Comparison of ENCODE assay signal across 20 mouse cellular contexts in the genomic region with DNA sequence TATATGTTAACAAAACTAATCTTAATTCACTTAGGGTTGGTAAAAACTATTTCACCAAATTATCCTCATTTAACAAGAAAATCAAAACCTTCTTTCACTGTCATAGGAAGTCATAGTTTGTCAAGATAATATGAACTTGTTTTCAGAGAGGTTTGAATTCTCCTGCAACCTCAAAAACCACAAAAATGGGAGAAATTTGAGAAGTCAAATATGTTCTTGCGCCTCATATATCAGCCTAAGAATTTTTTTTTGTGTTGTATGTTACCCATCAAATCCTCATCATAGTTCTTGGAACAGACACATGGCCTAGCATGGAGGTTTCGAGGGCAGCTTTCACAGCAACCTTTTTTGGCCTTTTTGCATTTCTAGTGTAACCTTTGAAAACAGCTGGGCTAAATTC.
DNase-seq lines count a peak whose midpoint lies in the region; ATAC-seq and TF ChIP-seq lines count a peak whose summit lies in the region.
"Had no signal": no experiment of that assay in that cellular context is flagged by ENCODE, and none has a peak within 500 bp of the region (broad histone marks: within the 10 kb centered on the region; RNA-seq: fewer than 3 reads in every experiment).

No protein-coding gene starts in this region.

- WGBS in kidney, adult 2 months, result 92% methylated on average over 2 of the region's 2 CpGs

- TF ChIP-seq CTCF in kidney, adult 2 months (conservative IDR thresholded peaks at IDR 0.05; ENCODE audit: insufficient read depth, insufficient read length, low read depth, low read length), result no peak

- no peak overlapping the region for H3K27ac ChIP-seq in kidney, adult 2 months (ENCODE audit: insufficient read depth, low read depth, low read length)
- H3K27ac ChIP-seq: embryonic facial prominence, embryonic 12.5 days; forebrain, embryonic 12.5 days; hindbrain, embryonic 15.5 days had no signal

- no peak overlapping the region for H3K4me3 ChIP-seq in kidney, adult 2 months (ENCODE audit: insufficient read depth, low read depth, low read length)
- H3K4me3 ChIP-seq: embryonic facial prominence, embryonic 12.5 days; forebrain, embryonic 12.5 days; heart, embryonic 12.5 days; hindbrain, embryonic 15.5 days had no signal

- H3K4me1 ChIP-seq in kidney, adult 2 months (ENCODE audit: control insufficient read depth, insufficient read depth, low read length), result no peaks in the 10 kb centered on the region
- H3K4me1 ChIP-seq: heart, embryonic 12.5 days; hindbrain, embryonic 15.5 days had no signal

- no peak for ATAC-seq in cerebellum, adult (ENCODE audit: insufficient number of reproducible peaks, low FRiP score, low TSS enrichment)
- ATAC-seq: forebrain, embryonic 16.5 days had no signal

- no peaks in the 10 kb centered on the region for H3K36me3 ChIP-seq in kidney, adult 2 months (ENCODE audit: control insufficient read depth, insufficient read depth, low read length)
- H3K36me3 ChIP-seq: embryonic facial prominence, embryonic 12.5 days; forebrain, embryonic 12.5 days; heart, embryonic 12.5 days; hindbrain, embryonic 15.5 days had no signal

- TF ChIP-seq POLR2A in kidney, adult 2 months (IDR thresholded peaks at IDR 0.05; ENCODE audit: low read depth, low read length), result no peak

- no peaks in the 10 kb centered on the region for H3K27me3 ChIP-seq in kidney, adult 2 months (replicated peaks; ENCODE audit: control insufficient read depth, insufficient read depth, low read length)
- H3K27me3 ChIP-seq: embryonic facial prominence, embryonic 12.5 days; forebrain, embryonic 12.5 days; heart, embryonic 12.5 days; hindbrain, embryonic 15.5 days had no signal

- DNase-seq in kidney, adult 2 months, result peak; percentile 5
- no peak for DNase-seq in kidney, adult 8-10 months
- DNase-seq in 3T3-L1 (ENCODE audit: low read depth, low spot score) (peak; percentile 93), NIH3T3 (ENCODE audit: low read depth) (peak; percentile 86)
- DNase-seq in cerebellum, postnatal 25 days, result no peak
- no peak for DNase-seq in T-cell, adult 2 months (ENCODE audit: low spot score)
- DNase-seq: adrenal gland, adult 8-10 months; adrenal gland, postnatal 36 days; B cell, adult 2 months; cerebellum, adult 11 months; cerebellum, adult 8-10 months; cerebellum, postnatal 14 days; gastrocnemius, postnatal 14 days; heart, postnatal 36 days had no signal

Comparison
In these comparisons a context has a peak if more than half of its experiments do, and no peak if none do; other contexts are left out.
1. DNase-seq: peak in kidney, adult 2 months (single experiment), 3T3-L1 (single experiment) and NIH3T3 (single experiment); none in kidney, adult 8-10 months (0 of 2), cerebellum, postnatal 25 days (0 of 2) and T-cell, adult 2 months (single experiment).